Mouse (Mus musculus) neural tube, embryonic 15.5 days (tissue): Measurements from ENCODE around the gene Ankrd24. TPM values are rescaled to one million over a fixed set of nuclear protein-coding genes. Genes with fewer than 3 reads are reported as not detected.
"Not testable (repeated sequence)": the region's sequence is repeated elsewhere in the genome, so short reads cannot be mapped to it uniquely, and the experiment has no call there.

Source experiments
- ATAC-seq: fragments of 200-750 bp; cut with Nextera tagmentation; 2 replicates; pipeline ENCODE4 v1.8.0; 2017; ENCODE audit warnings: mild to moderate bottlenecking, moderate TSS enrichment, moderate library complexity; ENCODE audit not compliant: low FRiP score
- H3K27ac ChIP-seq: fragments of 300-500 bp; sonication (generic); replicated peaks from 2 replicates; pipeline ENCODE4 v1.5.1; 2015; ENCODE audit warnings: mild to moderate bottlenecking, inconsistent platforms
- H3K27me3 ChIP-seq: fragments of 300-500 bp; sonication (generic); replicated peaks from 2 replicates; pipeline ENCODE4 v1.6.1; 2015; ENCODE audit warnings: inconsistent platforms
- H3K36me3 ChIP-seq: fragments of 300-500 bp; sonication (generic); 2 replicates; pipeline ENCODE4 v1.6.1; 2015; ENCODE audit warnings: inconsistent platforms
- H3K4me1 ChIP-seq: fragments of 300-500 bp; sonication (generic); 2 replicates; pipeline ENCODE4 v1.6.1; 2015; ENCODE audit warnings: inconsistent platforms
- H3K4me2 ChIP-seq: fragments of 300-500 bp; sonication (generic); 2 replicates; pipeline ENCODE4 v1.6.1; 2015; ENCODE audit warnings: inconsistent platforms, mild to moderate bottlenecking, moderate library complexity
- H3K4me3 ChIP-seq: fragments of 300-500 bp; sonication (generic); replicated peaks from 2 replicates; pipeline ENCODE4 v1.5.1; 2015; ENCODE audit warnings: mild to moderate bottlenecking, inconsistent platforms
- H3K9ac ChIP-seq: fragments of 300-500 bp; sonication (generic); replicated peaks from 2 replicates; pipeline ENCODE4 v1.6.1; 2015; ENCODE audit warnings: mild to moderate bottlenecking, inconsistent platforms
- H3K9me3 ChIP-seq: fragments of 300-500 bp; sonication (generic); replicated peaks from 2 replicates; pipeline ENCODE4 v1.6.1; 2016; ENCODE audit warnings: inconsistent platforms
- WGBS: fragments of 180-500 bp; shearing (Covaris S2); methylation state at CpG from one replicate; pipeline ENCODE4 v1.1.7; 2015; ENCODE audit warnings: mixed read lengths; 5-methylcytosine and 5-hydroxymethylcytosine counted together
- polyA plus RNA-seq: library from polyadenylated mRNA; unstranded; fragments of >200 nt; fragmentation: Nextera tagmentation; extraction: Ambion mirVana; gene quantifications from 2 replicates; pipeline ENCODE4 v1.2.1, GENCODE M21; 2015

Gene Ankrd24
- polyA plus RNA-seq, 1 experiment from 2014 or later, result 24.2 TPM

GRCm38 (mm10) chr10:81633253-81634099, 5.1 kb downstream of the Ankrd24 start:
- peaks cover 11% of the 10 kb centered on the region for H3K4me1 ChIP-seq
- H3K4me3 ChIP-seq, result peak overlapping the region; percentile 47
- peak overlapping the region; percentile 78 for H3K4me2 ChIP-seq
- peak overlapping the region; percentile 78 for H3K27ac ChIP-seq
- no peaks in the 10 kb centered on the region for H3K36me3 ChIP-seq
- peaks cover 7% of the 10 kb centered on the region; the same call in 1 of the 2 replicates for H3K27me3 ChIP-seq
- H3K9me3 ChIP-seq, result no peaks in the 10 kb centered on the region
- ATAC-seq, result peak; percentile 92
- H3K9ac ChIP-seq, result peak overlapping the region; percentile 55
- WGBS, result 5% methylated on average over 36 of the region's 37 CpGs

- H3K4me2 ChIP-seq, result no peak overlapping the region
- ATAC-seq, result no peak
- peaks cover 17% of the 10 kb centered on the region for H3K4me1 ChIP-seq
- no peak overlapping the region for H3K27ac ChIP-seq
- no peak overlapping the region for H3K4me3 ChIP-seq
- H3K9ac ChIP-seq, result no peak overlapping the region
- no peaks in the 10 kb centered on the region for H3K9me3 ChIP-seq
- H3K27me3 ChIP-seq, result 0 out of 2 replicates have a peak, but pooled peaks cover 3% of the 10 kb centered on the region
- 26% methylated on average over 8 of the region's 8 CpGs for WGBS
- H3K36me3 ChIP-seq, result no peaks in the 10 kb centered on the region
Observed at GRCm38 (mm10) chr10:81636338-81636737, 8.0 kb downstream of the Ankrd24 start.

GRCm38 (mm10) chr10:81638101-81638500, 9.8 kb downstream of the Ankrd24 start:
- H3K27me3 ChIP-seq, result 0 out of 2 replicates have a peak, but pooled peaks cover 3% of the 10 kb centered on the region
- 70% methylated on average over 6 of the region's 6 CpGs for WGBS
- H3K36me3 ChIP-seq, result no peaks in the 10 kb centered on the region
- no peak for ATAC-seq
- no peak overlapping the region for H3K4me3 ChIP-seq
- H3K4me2 ChIP-seq, result no peak overlapping the region
- no peak overlapping the region for H3K27ac ChIP-seq
- H3K9ac ChIP-seq, result no peak overlapping the region
- H3K4me1 ChIP-seq, result peaks cover 34% of the 10 kb centered on the region
- H3K9me3 ChIP-seq, result no peaks in the 10 kb centered on the region

- not testable (repeated sequence) for H3K36me3 ChIP-seq, ATAC-seq, H3K9ac ChIP-seq, H3K27me3 ChIP-seq, H3K4me3 ChIP-seq, H3K4me2 ChIP-seq, H3K27ac ChIP-seq, H3K9me3 ChIP-seq
- H3K4me1 ChIP-seq, result peaks cover 35% of the 10 kb centered on the region
- WGBS, result 41% methylated on average over 4 of the region's 4 CpGs
Observed at GRCm38 (mm10) chr10:81640825-81641224, 12.5 kb downstream of the Ankrd24 start.

GRCm38 (mm10) chr10:81641566-81641965, 13.2 kb downstream of the Ankrd24 start:
- no peak for ATAC-seq
- H3K4me2 ChIP-seq, result peak overlapping the region; percentile 84
- no peak overlapping the region for H3K27ac ChIP-seq
- 88% methylated on average over 2 of the region's 2 CpGs for WGBS
- peaks cover 35% of the 10 kb centered on the region for H3K4me1 ChIP-seq
- no peaks in the 10 kb centered on the region for H3K36me3 ChIP-seq
- H3K27me3 ChIP-seq, result 0 out of 2 replicates have a peak, but pooled peaks cover 3% of the 10 kb centered on the region
- H3K9ac ChIP-seq, result 0 out of 2 replicates have a peak overlapping the region, but pooled peaks have one; percentile 86
- no peaks in the 10 kb centered on the region for H3K9me3 ChIP-seq
- H3K4me3 ChIP-seq, result no peak overlapping the region

GRCm38 (mm10) chr10:81641978-81642647, 13.8 kb downstream of the Ankrd24 start:
- Histone ChIP-seq H3K9me3 (no peaks in the 10 kb centered on the region), H3K27ac (peak overlapping the region; percentile 94), H3K27me3 (0 out of 2 replicates have a peak, but pooled peaks cover under 1% of the 10 kb centered on the region), H3K4me1 (peaks cover 35% of the 10 kb centered on the region), H3K4me3 (peak overlapping the region; percentile 75), H3K9ac (peak overlapping the region; percentile 86), H3K4me2 (peak overlapping the region; percentile 84), H3K36me3 (no peaks in the 10 kb centered on the region)
- no peak for ATAC-seq
- WGBS, result 79% methylated on average over 8 of the region's 8 CpGs

GRCm38 (mm10) chr10:81642648-81643448, 14.5 kb downstream of the Ankrd24 start:
- ATAC-seq, result no peak; the same call in 1 of the 2 replicates
- peak overlapping the region; percentile 75 for H3K4me3 ChIP-seq
- H3K9ac ChIP-seq, result peak overlapping the region; percentile 86
- peak overlapping the region; percentile 94 for H3K27ac ChIP-seq
- H3K27me3 ChIP-seq, result no peaks in the 10 kb centered on the region
- H3K9me3 ChIP-seq, result no peaks in the 10 kb centered on the region
- H3K36me3 ChIP-seq, result no peaks in the 10 kb centered on the region
- peaks cover 35% of the 10 kb centered on the region for H3K4me1 ChIP-seq
- H3K4me2 ChIP-seq, result peak overlapping the region; percentile 84
- WGBS, result 18% methylated on average over 24 of the region's 24 CpGs

GRCm38 (mm10) chr10:81643449-81644055, 15.2 kb downstream of the Ankrd24 start:
- under 1% methylated on average over 70 of the region's 75 CpGs for WGBS
- no peaks in the 10 kb centered on the region for H3K27me3 ChIP-seq
- peak overlapping the region; percentile 86 for H3K9ac ChIP-seq
- H3K36me3 ChIP-seq, result no peaks in the 10 kb centered on the region
- H3K27ac ChIP-seq, result peak overlapping the region; percentile 94
- H3K4me1 ChIP-seq, result peaks cover 37% of the 10 kb centered on the region
- ATAC-seq, result peak; percentile 91
- peak overlapping the region; percentile 84 for H3K4me2 ChIP-seq
- no peaks in the 10 kb centered on the region for H3K9me3 ChIP-seq
- H3K4me3 ChIP-seq, result peak overlapping the region; percentile 75

- 60% methylated on average over 2 of the region's 2 CpGs for whole genome bisulfite sequencing
Observed at GRCm38 (mm10) chr10:81644162-81644561, 15.8 kb downstream of the Ankrd24 start.

GRCm38 (mm10) chr10:81644716-81645115, 16.4 kb downstream of the Ankrd24 start:
- H3K4me3 ChIP-seq, result no peak overlapping the region
- ATAC-seq, result no peak
- H3K36me3 ChIP-seq, result no peaks in the 10 kb centered on the region
- H3K27ac ChIP-seq, result 0 out of 2 replicates have a peak overlapping the region, but pooled peaks have one; percentile 94
- peaks cover 39% of the 10 kb centered on the region for H3K4me1 ChIP-seq
- H3K9me3 ChIP-seq, result no peaks in the 10 kb centered on the region
- peak overlapping the region; percentile 84; the same call in 1 of the 2 replicates for H3K4me2 ChIP-seq
- 92% methylated on average over 18 of the region's 18 CpGs for WGBS
- H3K9ac ChIP-seq, result no peak overlapping the region; the same call in 1 of the 2 replicates
- H3K27me3 ChIP-seq, result no peaks in the 10 kb centered on the region

More at GRCm38 (mm10) chr10:81644162-81644561, 15.8 kb downstream of the Ankrd24 start:
- Histone ChIP-seq H3K4me3 (peak overlapping the region; percentile 75), H3K27ac (peak overlapping the region; percentile 94), H3K9me3 (no peaks in the 10 kb centered on the region), H3K4me1 (peaks cover 39% of the 10 kb centered on the region), H3K9ac (peak overlapping the region; percentile 86), H3K4me2 (peak overlapping the region; percentile 84), H3K36me3 (no peaks in the 10 kb centered on the region), H3K27me3 (no peaks in the 10 kb centered on the region)
- ATAC-seq, result peak; percentile 4; the same call in 1 of the 2 replicates
